Mouse (Mus musculus) lung, postnatal 0 days (tissue): Measurements from ENCODE around the gene Cfap299.

Experiments used
- CTCF ChIP-seq: IDR thresholded peaks from 2 replicates; pipeline ENCODE4 v1.5.1; 2016; ENCODE audit warnings: antibody characterized with exemption, mild to moderate bottlenecking
- EP300 ChIP-seq: IDR thresholded peaks from 2 replicates; pipeline ENCODE4 v1.6.1; 2016; ENCODE audit warnings: antibody characterized with exemption, mild to moderate bottlenecking, control low read depth

- TF ChIP-seq CTCF = no peak
- TF ChIP-seq EP300 = no peak
Measured at GRCm38 (mm10) chr5:98807953-98808352, 478.8 kb downstream of the Cfap299 start.
